Mouse (Mus musculus): ENCODE measurements at regions not wholly inside any gene's neighbourhood (a gene's known extent, or its start where the extent isn't known, plus 50 kb on each side); places are given as distances from the start of the nearest gene placed in this dataset.

DNA sequence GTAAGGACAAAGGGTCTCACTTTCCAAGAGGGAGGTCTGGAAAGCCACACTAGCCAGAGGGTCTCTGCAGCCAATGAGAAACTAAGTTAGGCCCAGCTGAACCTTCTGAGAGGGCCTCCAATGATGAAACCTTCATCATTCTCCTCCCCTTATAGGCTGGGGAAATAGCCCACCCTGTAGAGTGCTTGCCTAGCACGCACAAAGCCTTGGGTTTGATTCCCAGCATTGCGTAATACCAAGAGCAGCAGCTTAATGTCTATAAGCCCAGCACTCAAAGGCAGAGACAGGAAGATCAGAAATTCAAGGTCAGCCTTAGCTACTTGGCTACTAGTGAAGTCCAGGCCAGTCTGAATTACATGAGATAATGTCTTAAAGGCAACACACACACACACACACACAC, 63.8 kb downstream of the Vcpkmt start:
- TF ChIP-seq CEBPB (IDR thresholded peaks at IDR 0.05; ENCODE audit: low read depth) (no peak), USF1 (IDR thresholded peaks at IDR 0.05; ENCODE audit: low read depth) (no peak), CTCF (IDR thresholded peaks at IDR 0.05; ENCODE audit: control insufficient read depth, insufficient read depth, insufficient read length) (no peak), MAX (IDR thresholded peaks at IDR 0.05) (no peak), MYOG (IDR thresholded peaks at IDR 0.05; ENCODE audit: control insufficient read depth, extremely low read depth, insufficient read length) (no peak), MYOD1 (IDR thresholded peaks at IDR 0.05; ENCODE audit: control insufficient read depth, insufficient read length, low read depth) (no peak)

Data from C2C12 (cell line).